Mouse (Mus musculus): ENCODE measurements around the gene Rnf39. TPM values are rescaled to one million over a fixed set of nuclear protein-coding genes. Genes with fewer than 3 reads are reported as not detected.

Rnf39 gene
- polyA plus RNA-seq (2012; fragmentation: generic; extraction: Trizol), result 0.07 TPM

DNA sequence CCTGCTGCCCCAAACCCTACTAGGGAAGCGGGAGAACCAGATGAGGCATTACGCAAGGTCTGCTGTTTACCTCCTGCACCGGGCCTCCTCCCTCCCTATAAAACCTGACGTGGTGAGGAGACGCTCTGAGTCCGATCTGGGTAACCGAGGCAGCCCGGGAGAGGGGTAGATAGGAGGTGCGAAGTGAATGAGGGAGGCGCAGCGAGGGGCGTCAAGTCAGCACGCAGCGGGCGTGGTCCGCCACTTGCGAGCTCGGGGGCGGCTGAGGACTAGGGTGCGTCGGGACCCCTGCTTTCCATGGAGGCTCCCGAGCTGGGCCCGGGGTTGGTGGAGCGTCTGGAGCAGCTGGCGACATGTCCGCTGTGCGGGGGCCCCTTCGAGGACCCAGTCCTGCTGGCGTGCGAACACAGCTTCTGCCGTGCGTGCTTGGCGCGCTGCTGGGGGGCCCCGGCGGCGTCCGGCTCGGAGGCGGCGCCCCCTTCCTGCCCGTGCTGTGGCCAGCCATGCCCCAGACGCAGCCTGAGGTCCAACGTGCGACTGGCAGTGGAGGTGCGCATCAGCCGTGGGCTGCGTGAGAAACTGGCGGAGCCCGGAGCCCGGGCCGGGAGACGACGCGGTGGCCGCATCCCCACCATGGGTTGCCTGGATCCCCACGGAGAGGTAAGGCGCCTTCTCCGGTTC is at the start of gene Rnf39:
Gene Rnf39 (plus strand): TSS at position 128 of the 681 bp plus-strand sequence.
- H3K36me3 ChIP-seq (ENCODE audit: control insufficient read depth, insufficient read depth), result no peaks in the 10 kb centered on the region
- H3K79me2 ChIP-seq (ENCODE audit: control insufficient read depth, insufficient read depth), result no peaks in the 10 kb centered on the region
- H3K4me3 ChIP-seq, result no peak within 1 kb of the TSS
- H3K4me2 ChIP-seq (ENCODE audit: low read depth), result no peak within 1 kb of the TSS
- H3K27me3 ChIP-seq (ENCODE audit: control insufficient read depth, insufficient read depth, insufficient read length), result no peaks in the 10 kb centered on the region
- H3ac ChIP-seq (ENCODE audit: control insufficient read depth, insufficient read length), result no peak within 1 kb of the TSS
- TF ChIP-seq E2F4 (IDR thresholded peaks at IDR 0.05; ENCODE audit: insufficient read depth), result no peak
- no peak for TF ChIP-seq TCF12 (IDR thresholded peaks at IDR 0.05; ENCODE audit: insufficient read depth, poor library complexity, severe bottlenecking)

DNA sequence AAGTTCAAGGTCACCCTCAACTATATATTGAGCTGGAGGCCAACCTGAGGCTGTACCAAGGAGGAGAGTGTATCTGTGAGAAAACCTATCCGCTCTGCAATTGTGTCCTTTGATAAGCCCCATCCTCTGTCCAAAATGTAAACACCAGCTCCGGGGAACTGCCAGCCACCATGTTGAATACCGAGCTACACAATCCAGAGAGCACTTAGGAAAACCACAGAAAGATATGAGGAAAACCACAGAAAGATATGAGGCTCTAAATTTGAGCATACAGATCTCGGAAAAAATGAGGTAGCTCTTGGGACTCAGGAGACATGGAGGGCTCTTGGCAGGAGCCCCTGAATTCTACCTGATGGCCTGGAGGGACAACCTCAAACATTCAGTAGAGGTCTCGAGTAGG is 49.3 kb upstream of the Rnf39 start:
- no peak for TF ChIP-seq POLR2AphosphoS2 (IDR thresholded peaks at IDR 0.05; ENCODE audit: insufficient read length, low read depth)
- no peak for TF ChIP-seq USF1 (IDR thresholded peaks at IDR 0.05; ENCODE audit: low read depth)
- TF ChIP-seq MYOG (IDR thresholded peaks at IDR 0.05; ENCODE audit: control insufficient read depth in 1 of 3, insufficient read depth in 1 of 3, insufficient read length in 2 of 3, low read depth in 2 of 3), result no peak
- TF ChIP-seq MYOD1 (IDR thresholded peaks at IDR 0.05; ENCODE audit: control insufficient read depth in 1 of 3, insufficient read length in 2 of 3, low read depth in 2 of 3), result no peak
- no peaks in the 10 kb centered on the region for H3K36me3 ChIP-seq (ENCODE audit: control insufficient read depth, insufficient read depth)
- H3ac ChIP-seq (ENCODE audit: control insufficient read depth, insufficient read length), result no peak overlapping the region
- H3K4me3 ChIP-seq, result no peak overlapping the region
- H3K4me2 ChIP-seq (ENCODE audit: low read depth), result no peak overlapping the region
- no peaks in the 10 kb centered on the region for H3K79me2 ChIP-seq (ENCODE audit: control insufficient read depth, insufficient read depth)
- no peaks in the 10 kb centered on the region for H3K27me3 ChIP-seq (ENCODE audit: control insufficient read depth, insufficient read depth, insufficient read length)

- no peak overlapping the region for H3ac ChIP-seq (ENCODE audit: control insufficient read depth, insufficient read length)
- no peaks in the 10 kb centered on the region for H3K27me3 ChIP-seq (ENCODE audit: control insufficient read depth, insufficient read depth, insufficient read length)
- no peak overlapping the region for H3K4me2 ChIP-seq (ENCODE audit: low read depth)
- TF ChIP-seq SRF (IDR thresholded peaks at IDR 0.05; ENCODE audit: control insufficient read depth, insufficient read length, low read depth), result no peak
- no peak for TF ChIP-seq E2F4 (IDR thresholded peaks at IDR 0.05; ENCODE audit: insufficient read depth)
- H3K79me2 ChIP-seq (ENCODE audit: control insufficient read depth, insufficient read depth), result no peaks in the 10 kb centered on the region
- no peak overlapping the region for H3K4me3 ChIP-seq
- no peaks in the 10 kb centered on the region for H3K36me3 ChIP-seq (ENCODE audit: control insufficient read depth, insufficient read depth)
Measured at GRCm38 (mm10) chr17:36896583-36896982, 46.1 kb upstream of the Rnf39 start.

DNA sequence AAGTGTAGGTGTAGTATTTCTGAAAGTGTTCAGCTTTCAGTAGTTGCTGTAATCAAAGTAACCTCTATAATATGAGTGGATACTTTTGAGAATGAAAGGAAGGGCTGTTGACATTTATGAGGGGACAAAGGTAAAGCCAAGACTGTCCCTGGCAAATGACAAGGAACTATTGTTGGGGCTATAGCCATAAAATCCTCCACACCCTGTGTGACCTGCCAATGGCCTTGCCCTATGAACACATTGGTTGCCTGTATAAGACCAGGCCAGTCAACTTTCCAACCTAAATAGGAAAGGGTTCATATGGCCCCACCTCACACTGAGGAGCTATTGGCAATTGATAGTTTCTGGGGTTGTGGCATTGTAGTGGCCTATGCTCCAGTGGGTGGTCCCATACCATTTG is 45.7 kb upstream of the Rnf39 start:
- H3K36me3 ChIP-seq (ENCODE audit: control insufficient read depth, insufficient read depth), result no peaks in the 10 kb centered on the region
- H3K79me2 ChIP-seq (ENCODE audit: control insufficient read depth, insufficient read depth), result no peaks in the 10 kb centered on the region
- TF ChIP-seq POLR2A (IDR thresholded peaks at IDR 0.05; ENCODE audit: insufficient read length, low read depth) (no peak), MYOD1 (IDR thresholded peaks at IDR 0.05; ENCODE audit: control insufficient read depth in 1 of 3, insufficient read length in 2 of 3, low read depth in 2 of 3) (no peak), MYOG (IDR thresholded peaks at IDR 0.05; ENCODE audit: control insufficient read depth in 1 of 3, insufficient read depth in 1 of 3, insufficient read length in 2 of 3, low read depth in 2 of 3) (no peak), E2F4 (IDR thresholded peaks at IDR 0.05; ENCODE audit: insufficient read depth) (no peak), POLR2AphosphoS2 (IDR thresholded peaks at IDR 0.05; ENCODE audit: insufficient read length, low read depth) (no peak), USF1 (IDR thresholded peaks at IDR 0.05; ENCODE audit: low read depth) (no peak), TCF3 (IDR thresholded peaks at IDR 0.05; ENCODE audit: insufficient read length, low read depth) (no peak), TCF12 (IDR thresholded peaks at IDR 0.05; ENCODE audit: insufficient read depth, poor library complexity, severe bottlenecking) (no peak), SRF (IDR thresholded peaks at IDR 0.05; ENCODE audit: control insufficient read depth, insufficient read length, low read depth) (no peak), REST (IDR thresholded peaks at IDR 0.05; ENCODE audit: insufficient read depth, insufficient read length) (no peak), CEBPB (IDR thresholded peaks at IDR 0.05; ENCODE audit: insufficient read depth, poor library complexity, severe bottlenecking) (no peak)
- H3K4me2 ChIP-seq (ENCODE audit: low read depth), result no peak overlapping the region
- no peak overlapping the region for H3ac ChIP-seq (ENCODE audit: control insufficient read depth, insufficient read length)
- no peak overlapping the region for H3K4me3 ChIP-seq
- no peaks in the 10 kb centered on the region for H3K27me3 ChIP-seq (ENCODE audit: control insufficient read depth, insufficient read depth, insufficient read length)

DNA sequence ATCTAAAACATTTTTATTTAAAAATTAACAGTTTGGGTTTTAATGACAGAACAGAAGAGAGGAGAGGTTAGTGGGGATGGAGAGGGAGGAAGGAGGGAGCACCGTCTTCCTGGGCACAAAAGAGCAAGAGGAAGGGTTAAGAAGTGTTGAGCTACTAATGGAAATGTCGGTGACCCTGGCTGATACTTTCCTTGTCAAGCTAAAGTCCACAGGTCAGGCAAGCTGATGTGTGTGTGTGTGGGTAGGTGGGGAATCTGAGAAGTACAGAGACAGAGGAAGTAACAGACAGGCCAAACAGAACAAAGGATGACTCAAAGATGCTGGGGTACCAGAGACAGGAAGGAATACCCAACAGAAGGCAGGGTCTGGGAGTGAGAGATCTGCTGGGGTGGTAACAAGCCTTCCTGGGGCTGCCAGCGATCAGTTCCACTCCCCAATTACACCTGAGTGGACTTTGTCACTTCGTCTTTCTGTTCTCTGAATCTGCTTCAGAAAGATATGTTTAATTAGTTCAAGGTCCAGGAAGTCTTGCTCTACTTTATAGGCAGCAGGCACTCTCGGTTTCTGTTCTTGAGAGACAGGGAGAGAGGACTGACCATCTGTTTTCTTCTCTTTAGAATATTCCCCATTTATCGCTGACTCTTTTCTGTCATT is 45.0 kb upstream of the Rnf39 start, which contains the start of gene Trim31:
Gene Trim31 (plus strand): TSS at position 567 of the 654 bp plus-strand sequence.
- no peak within 1 kb of the TSS for H3K4me3 ChIP-seq
- no peak for TF ChIP-seq MYOD1 (IDR thresholded peaks at IDR 0.05; ENCODE audit: control insufficient read depth in 1 of 3, insufficient read length in 2 of 3, low read depth in 2 of 3)
- TF ChIP-seq USF1 (IDR thresholded peaks at IDR 0.05; ENCODE audit: low read depth), result no peak
- TF ChIP-seq TCF3 (IDR thresholded peaks at IDR 0.05; ENCODE audit: insufficient read length, low read depth), result no peak
- H3K4me2 ChIP-seq (ENCODE audit: low read depth), result no peak within 1 kb of the TSS
- H3K79me2 ChIP-seq (ENCODE audit: control insufficient read depth, insufficient read depth), result no peaks in the 10 kb centered on the region
- no peaks in the 10 kb centered on the region for H3K36me3 ChIP-seq (ENCODE audit: control insufficient read depth, insufficient read depth)
- H3ac ChIP-seq (ENCODE audit: control insufficient read depth, insufficient read length), result no peak within 1 kb of the TSS
- H3K27me3 ChIP-seq (ENCODE audit: control insufficient read depth, insufficient read depth, insufficient read length), result no peaks in the 10 kb centered on the region

- H3ac ChIP-seq (ENCODE audit: control insufficient read depth, insufficient read length), result no peak overlapping the region
- no peak overlapping the region for H3K4me2 ChIP-seq (ENCODE audit: low read depth)
- no peaks in the 10 kb centered on the region for H3K79me2 ChIP-seq (ENCODE audit: control insufficient read depth, insufficient read depth)
- H3K4me3 ChIP-seq, result no peak overlapping the region
- no peaks in the 10 kb centered on the region for H3K36me3 ChIP-seq (ENCODE audit: control insufficient read depth, insufficient read depth)
- TF ChIP-seq SRF (IDR thresholded peaks at IDR 0.05; ENCODE audit: control insufficient read depth, insufficient read length, low read depth) (no peak), POLR2AphosphoS2 (IDR thresholded peaks at IDR 0.05; ENCODE audit: insufficient read length, low read depth) (no peak), CEBPB (IDR thresholded peaks at IDR 0.05; ENCODE audit: insufficient read depth, poor library complexity, severe bottlenecking) (no peak), USF1 (IDR thresholded peaks at IDR 0.05; ENCODE audit: low read depth) (no peak), TCF12 (IDR thresholded peaks at IDR 0.05; ENCODE audit: insufficient read depth, poor library complexity, severe bottlenecking) (no peak), TCF3 (IDR thresholded peaks at IDR 0.05; ENCODE audit: insufficient read length, low read depth) (no peak), MYOD1 (IDR thresholded peaks at IDR 0.05; ENCODE audit: control insufficient read depth in 1 of 3, insufficient read length in 2 of 3, low read depth in 2 of 3) (no peak), POLR2A (IDR thresholded peaks at IDR 0.05; ENCODE audit: insufficient read length, low read depth) (no peak)
- H3K27me3 ChIP-seq (ENCODE audit: control insufficient read depth, insufficient read depth, insufficient read length), result no peaks in the 10 kb centered on the region
Measured at GRCm38 (mm10) chr17:36899376-36899775, 43.3 kb upstream of the Rnf39 start.

Measured in myocyte (in vitro differentiated cells).